Mouse (Mus musculus) inflammation-experienced regulatory T-cells (primary cell): ENCODE measurements around the gene Rwdd1. TPM values are rescaled to one million over a fixed set of nuclear protein-coding genes. Genes with fewer than 3 reads are reported as not detected.

Source experiments
- polyA plus RNA-seq, 2 experiments: library from polyadenylated mRNA; unstranded; fragments of 100-300 nt; shearing (Covaris generic); gene quantifications; one replicate each; pipeline ENCODE4 v1.2.1; 2017

Gene Rwdd1
- 100 to 1,000 TPM; 120 to 137 TPM for polyA plus RNA-seq

DNA sequence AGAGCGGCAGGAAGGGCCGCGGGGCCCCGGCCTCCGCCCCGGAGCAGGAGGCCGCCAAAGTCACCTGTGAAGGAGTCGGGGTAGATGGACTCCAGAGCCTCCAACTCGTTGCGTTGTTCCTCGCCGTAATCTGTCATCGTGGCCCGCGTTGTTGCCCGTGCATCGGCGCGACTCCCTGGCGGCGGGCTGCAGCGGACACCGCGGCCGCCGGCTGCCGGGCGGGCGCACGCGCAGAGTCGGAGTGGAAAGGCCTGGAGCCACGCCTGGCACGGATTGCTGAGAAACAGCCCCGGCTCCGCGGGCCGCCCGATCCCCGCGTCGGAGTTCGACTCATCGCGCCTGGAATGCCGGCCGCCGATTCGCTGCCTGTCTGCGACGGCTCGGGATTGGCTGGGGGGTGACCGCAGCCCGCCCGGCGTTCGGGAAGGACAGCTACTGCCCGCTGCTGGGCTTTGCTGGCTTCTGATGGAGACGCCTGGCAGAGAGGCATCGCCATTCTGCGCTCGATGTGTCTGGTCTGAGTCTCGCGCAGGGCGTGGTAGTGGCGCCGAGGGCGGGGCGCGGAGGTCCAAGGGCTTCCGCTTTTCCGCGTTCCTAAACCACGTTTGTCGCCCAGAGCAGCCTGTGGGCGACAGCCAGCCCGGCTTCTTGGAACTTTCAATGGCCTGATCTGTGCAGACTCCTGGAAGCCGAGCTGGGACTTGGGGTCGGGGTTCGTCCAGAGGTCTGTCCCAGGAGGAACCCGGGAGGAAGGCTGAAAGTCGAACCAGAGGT lies at the start of gene Rwdd1:
Rwdd1 (minus strand) TSS at position 323 of the 774 bp plus-strand sequence.

DNA sequence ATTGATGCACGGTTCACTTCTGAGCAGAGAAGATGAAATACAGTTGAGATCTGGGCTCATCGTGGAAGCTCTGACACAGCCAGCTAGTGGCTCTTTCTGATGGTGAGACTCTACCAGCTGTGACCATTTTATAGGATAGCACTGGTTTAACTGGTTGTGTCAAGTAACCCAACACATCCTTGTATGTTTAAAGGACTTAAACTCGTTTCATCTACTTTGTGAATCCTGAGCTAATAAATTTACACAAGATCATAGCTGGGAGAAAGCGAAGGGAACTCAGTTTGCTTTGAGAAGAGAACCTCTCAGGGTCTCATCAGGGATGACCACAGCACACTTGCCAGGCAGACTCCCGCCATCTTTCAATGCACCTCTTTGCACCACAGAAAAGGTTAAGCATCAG lies 24.8 kb upstream of the Rwdd1 start, which contains the start of gene Calhm4:
Calhm4 (minus strand) TSS at position 101 of the 400 bp plus-strand sequence.

DNA sequence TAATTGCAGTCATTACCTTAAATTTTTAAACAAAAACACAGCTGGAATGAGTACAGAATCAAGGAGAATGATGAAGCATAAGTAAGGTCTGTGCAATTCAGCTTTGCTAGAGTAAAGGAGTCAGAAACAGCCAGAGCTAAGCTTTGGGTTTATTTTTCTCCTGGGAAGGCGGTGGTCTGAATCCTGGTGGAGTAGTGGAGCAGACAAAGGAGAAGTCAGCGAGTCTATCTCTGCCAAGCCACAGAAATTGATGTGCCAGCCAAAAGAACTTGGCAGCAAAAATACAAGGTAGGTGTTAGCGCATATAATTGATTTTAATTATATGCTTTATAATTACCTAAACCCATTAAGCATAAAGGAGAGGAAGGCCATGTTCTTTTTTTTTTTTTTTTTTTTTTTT lies 18.0 kb upstream of the Rwdd1 start, which contains the start of gene Trappc3l:
Trappc3l (plus strand) TSS at position 197 of the 400 bp plus-strand sequence.

DNA sequence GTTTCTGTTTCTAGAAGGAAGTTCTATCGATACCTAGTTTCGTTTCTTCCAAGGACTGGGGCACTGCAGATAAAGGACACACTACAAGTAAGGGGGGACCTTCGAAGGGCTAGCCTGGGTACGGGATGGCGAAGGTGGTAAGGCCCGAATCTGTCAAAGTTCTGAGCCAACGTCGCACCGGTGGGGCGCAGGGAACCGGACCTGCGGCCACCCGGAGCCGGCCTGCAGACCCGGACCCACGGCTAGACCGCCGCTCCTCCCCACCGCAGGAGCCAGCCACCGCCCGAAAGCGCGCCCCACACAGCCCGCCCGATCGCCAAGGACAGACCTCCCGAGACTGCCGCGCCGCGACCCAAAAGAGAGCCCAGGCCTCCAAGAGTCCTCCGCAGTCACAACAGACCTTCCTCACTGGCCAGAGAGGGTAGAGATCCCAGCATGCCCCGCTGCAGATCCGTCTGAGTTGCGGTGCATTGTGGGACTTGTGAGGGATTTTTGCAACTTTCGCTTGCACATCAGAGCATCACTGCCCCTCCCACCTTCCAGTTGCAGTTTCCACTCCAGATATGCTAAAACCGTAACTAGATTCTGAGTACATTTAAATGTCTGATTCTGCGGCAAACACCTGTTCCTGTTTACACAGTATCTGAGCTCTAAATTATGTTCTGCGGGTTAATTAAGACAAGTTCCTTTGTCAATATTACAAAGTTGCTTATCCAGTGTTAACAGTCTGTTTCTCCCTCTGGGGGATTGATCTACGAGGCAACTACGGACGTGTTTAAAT lies 68.4 kb downstream of the Rwdd1 start, which contains the start of gene Zup1:
Zup1 (minus strand) TSS at position 467 of the 781 bp plus-strand sequence.

Other genes starting within 250 kb of the Rwdd1 start
- gene Sult3a2, start 232.9 kb downstream of the Rwdd1 start, polyA plus RNA-seq, result under 1 TPM; 0.22 to 0.33 TPM
- gene Sult3a1, start 161.9 kb downstream of the Rwdd1 start, polyA plus RNA-seq, result not detected
- under 1 TPM; 0.36 to 0.37 TPM for gene Rsph4a, start 114.5 kb downstream of the Rwdd1 start, polyA plus RNA-seq
- 10 to 100 TPM; 54.7 to 61.8 TPM for gene Zup1, start 68.4 kb downstream of the Rwdd1 start, polyA plus RNA-seq
- gene Trappc3l, start 18.0 kb upstream of the Rwdd1 start, polyA plus RNA-seq, result not detected
- under 1 TPM in 1 of 2 experiments, not detected in 1; 0.06 TPM for gene Calhm4, start 24.7 kb upstream of the Rwdd1 start, polyA plus RNA-seq
- gene Calhm5, start 76.9 kb upstream of the Rwdd1 start, polyA plus RNA-seq, result under 1 TPM in 1 of 2 experiments, not detected in 1; 0.06 TPM
- 10 to 100 TPM; 29.4 to 36.1 TPM for gene Calhm6, start 108.4 kb upstream of the Rwdd1 start, polyA plus RNA-seq
- 10 to 100 TPM in 1 of 2 experiments, 1 to 10 TPM in 1; 3.5 to 13.8 TPM for gene Dse, start 188.1 kb upstream of the Rwdd1 start, polyA plus RNA-seq